Mouse (Mus musculus) embryo, embryonic 11 days (tissue): Measurements from ENCODE around the gene Sumo3.

Experiments
- DNase-seq: peaks from one replicate; pipeline ENCODE4 v3.0.0-alpha.2; 2015

Sumo3 gene

GRCm38 (mm10) chr10:77605908-77606826 lies at the start of gene Sumo3, which contains the start of gene Gm49325:
Sumo3 (plus strand) TSS chr10:77606097.
Gm49325 (plus strand) TSS chr10:77606197.
- DNase-seq, result peak; percentile 93

DNA sequence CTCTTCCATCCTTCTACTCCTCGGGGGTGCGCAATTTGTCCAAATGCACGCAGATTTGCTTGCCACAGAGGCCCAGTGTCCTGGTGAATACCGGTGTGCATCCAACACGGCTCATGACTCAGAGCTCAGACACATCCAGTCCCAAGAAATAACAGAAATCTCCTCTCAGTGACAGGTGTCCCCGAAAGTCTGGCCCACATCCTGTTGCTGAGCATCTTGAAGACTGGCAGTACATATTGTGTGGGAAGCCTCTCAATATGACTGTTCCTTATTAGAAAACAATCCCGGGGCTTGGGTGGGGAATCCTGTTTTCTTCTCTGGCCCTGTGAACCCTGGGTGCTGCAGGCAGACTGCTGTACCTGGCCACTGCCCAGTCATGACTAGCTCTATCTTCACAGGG lies 49.3 kb upstream of the Sumo3 start:
- DNase-seq, result no peak

DNA sequence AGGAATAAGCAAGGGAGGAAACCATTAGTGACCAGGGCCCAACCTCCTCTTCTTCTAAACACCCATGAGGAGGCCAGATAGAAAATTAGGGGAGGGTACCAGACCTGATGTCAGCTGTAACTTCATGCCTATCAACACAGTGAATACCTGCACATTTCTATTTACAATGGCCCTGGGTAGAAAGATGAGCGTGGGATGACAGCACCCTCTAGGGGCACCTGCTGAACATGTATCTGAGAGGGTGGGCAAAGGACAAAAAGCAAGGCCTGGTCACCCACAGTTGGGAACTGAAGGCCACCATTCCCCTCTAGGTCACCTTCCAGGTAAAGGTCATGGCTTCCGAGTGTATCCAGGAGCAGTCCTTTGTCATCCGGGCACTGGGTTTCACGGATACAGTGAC lies 48.3 kb upstream of the Sumo3 start:
- no peak for DNase-seq

- no peak for DNase-seq
Observed at GRCm38 (mm10) chr10:77560090-77560489, 45.8 kb upstream of the Sumo3 start.

DNA sequence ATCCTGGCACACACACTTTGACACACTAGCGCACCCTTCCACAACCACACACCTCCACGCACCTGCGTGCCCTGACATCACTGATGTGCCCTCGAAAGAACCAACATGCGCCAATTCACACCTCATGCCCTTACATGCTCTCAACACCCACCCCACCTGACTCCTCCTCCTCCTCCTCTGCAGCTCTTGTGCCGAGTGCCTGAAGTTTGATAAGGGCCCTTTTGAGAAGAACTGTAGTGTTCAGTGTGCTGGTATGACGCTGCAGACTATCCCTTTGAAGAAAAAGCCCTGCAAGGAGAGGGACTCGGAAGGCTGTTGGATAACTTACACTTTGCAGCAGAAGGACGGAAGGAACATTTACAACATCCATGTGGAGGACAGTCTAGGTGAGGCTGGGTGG lies 45.1 kb upstream of the Sumo3 start:
- no peak for DNase-seq

- no peak for DNase-seq
Observed at GRCm38 (mm10) chr10:77561508-77561907, 44.4 kb upstream of the Sumo3 start.

DNA sequence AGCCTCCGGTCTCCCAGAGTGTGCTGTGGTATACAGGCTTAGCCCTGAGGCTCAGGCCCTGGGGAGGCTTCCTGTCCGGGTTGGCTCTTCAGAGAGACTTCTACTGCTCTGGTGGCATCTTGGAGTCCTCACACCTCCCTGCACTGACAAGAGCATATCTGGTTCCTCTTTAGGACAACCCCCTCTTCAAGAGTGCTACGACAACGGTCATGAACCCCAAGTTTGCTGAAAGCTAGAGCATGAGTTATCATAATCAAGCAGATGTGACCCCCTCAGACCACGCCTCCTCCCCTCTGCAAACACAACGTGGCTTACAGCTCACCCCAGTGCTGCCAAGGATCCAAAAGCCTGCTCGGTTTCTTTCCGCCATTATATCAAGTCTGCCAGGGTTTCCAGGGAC lies 40.9 kb upstream of the Sumo3 start:
- no peak for DNase-seq

- DNase-seq, result peak; percentile 81
Observed at GRCm38 (mm10) chr10:77566651-77567050, 39.2 kb upstream of the Sumo3 start.

DNA sequence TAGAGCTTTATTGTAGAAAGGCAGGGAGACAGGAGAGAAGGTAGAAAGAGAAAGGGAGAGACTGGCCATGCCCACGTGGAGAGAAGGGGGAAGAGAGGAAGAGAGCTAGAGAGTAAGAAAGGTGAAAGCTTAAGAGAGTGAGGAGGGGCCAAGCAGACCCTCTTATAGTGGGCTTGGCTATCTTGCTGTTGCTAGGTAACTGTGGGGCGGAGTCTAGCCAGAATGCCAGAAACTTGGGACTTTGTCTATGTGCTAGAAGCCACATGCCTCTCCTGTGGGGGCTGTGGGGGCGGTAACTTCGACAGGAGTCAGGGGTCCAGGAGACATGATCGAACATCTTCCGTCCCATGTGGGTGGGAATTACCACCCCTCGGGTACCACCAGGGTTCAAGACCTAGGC lies 36.4 kb upstream of the Sumo3 start:
- DNase-seq, result no peak

- no peak for DNase-seq
Observed at GRCm38 (mm10) chr10:77569973-77570658, 35.8 kb upstream of the Sumo3 start.

DNA sequence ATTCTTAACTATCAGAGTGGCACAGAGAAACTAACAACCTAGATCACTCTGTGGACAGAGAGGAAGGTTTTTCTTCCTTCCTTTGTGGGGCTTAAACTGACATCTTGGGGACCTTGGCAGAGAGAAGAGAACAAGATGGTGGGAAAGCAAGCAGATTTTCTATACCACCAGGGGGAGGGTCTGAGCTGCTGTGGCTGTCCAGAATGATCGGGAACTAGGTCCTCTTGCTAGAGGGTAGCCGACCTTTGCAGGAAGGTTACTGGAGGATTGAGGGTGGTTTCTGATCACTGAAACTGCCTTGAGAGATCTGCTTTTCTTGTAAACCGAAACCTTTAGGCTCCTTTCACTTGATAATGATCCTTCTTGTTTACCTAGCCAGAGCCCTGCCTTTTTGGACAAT lies 33.7 kb upstream of the Sumo3 start:
- no peak for DNase-seq

DNA sequence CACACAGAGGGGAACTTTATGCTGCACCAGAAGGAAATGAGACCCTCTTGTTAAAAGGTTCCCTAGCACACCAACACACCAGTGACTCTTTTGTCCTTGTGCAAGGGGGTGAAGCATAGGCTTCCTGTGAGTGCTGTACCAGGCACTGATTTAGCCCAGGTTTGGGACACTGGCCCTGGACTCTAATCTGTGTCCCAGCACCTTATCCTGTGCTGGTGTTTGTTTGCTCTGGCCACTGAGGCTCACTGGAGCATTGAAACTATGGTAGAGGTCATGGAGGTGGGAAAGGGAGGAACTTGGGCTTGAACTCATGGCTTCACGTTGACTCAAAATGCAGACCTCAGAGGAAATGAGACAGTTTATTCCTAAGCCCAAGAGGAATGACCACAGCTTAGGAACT lies 32.7 kb upstream of the Sumo3 start:
- no peak for DNase-seq

DNA sequence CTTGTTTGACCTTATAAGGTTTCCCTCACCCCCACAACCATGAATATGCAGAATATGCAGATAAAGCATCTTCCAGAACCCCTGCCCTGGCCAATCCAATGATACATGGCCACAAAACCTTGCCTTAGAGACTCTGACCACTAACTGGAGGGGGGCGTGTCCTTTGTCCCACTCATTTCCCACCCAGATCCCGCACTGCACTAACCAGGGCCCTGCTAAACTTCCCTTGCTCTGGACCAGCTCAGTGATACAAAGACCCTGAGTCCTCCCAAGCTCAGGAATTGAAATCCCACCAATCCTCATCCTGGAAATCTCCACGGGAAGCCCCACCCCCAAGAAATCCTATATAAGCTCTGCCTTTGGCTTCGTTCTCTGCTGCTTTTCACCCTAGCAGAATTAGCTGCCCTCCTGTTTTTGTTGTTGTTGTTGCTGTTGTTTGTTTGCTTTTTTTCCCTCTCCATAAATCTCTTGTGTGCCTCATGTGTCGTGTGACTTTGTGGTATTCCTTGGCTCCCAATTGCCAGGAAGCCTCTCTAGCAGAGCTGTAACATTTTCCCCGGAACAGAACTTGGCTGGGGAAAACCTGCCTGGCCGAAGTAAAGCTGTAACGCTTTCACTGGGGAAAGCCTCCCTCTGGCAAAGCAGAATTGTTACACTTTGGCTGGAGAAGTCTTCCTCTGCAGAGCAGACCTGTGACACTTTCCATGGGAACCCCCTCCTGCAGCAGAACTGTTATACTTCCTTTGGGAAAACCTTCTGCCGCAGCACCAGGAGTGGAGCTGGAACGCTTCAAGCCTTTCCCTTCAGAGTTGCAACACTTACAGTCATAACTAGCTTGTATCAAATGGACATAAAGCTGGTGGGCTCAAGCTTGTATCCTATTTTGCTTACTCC lies 25.6 kb upstream of the Sumo3 start:
- DNase-seq, result no peak

DNA sequence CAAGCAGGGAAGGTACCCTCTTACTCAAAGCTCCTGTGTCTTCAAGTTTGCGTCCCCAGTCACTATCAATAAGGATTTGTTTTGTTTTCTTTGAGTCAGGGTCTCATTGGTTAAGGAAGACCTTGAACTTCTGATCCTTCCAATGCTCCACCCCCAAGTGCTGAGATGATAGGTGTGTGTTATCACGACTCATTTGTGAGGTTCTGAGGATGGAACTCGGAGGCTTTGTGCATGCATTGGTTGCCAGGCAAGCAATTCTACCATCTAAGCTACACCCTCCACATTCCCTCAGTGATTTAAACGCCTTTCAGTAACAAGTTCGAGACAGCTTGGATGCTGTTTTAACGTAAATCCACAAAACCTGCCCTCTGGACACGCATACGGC lies 24.9 kb upstream of the Sumo3 start:
- no peak for DNase-seq

- peak; percentile 100 for DNase-seq
Observed at GRCm38 (mm10) chr10:77581408-77582284, 24.3 kb upstream of the Sumo3 start, which contains the start of gene Pttg1ip. Pttg1ip (plus strand) TSS chr10:77581720.

DNA sequence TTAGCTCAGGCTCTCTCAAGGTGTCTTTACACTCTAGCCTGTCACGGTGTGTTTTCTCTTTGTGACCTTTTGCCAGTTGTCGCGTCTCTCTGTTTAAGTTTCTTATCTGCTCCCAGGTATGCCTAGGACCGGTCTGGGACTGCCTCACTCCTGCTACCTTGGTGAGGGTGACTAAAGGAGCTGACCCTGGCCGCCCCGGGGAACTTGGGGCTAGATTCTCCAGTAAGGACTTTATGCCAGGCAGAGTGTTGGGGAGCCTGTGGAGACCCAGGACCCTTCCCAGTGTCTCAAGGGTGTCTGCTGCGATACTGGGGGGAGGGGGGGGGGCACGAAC lies 23.6 kb upstream of the Sumo3 start:
- no peak for DNase-seq

GRCm38 (mm10) chr10:77583795-77584422 lies 22.0 kb upstream of the Sumo3 start:
- no peak for DNase-seq

DNA sequence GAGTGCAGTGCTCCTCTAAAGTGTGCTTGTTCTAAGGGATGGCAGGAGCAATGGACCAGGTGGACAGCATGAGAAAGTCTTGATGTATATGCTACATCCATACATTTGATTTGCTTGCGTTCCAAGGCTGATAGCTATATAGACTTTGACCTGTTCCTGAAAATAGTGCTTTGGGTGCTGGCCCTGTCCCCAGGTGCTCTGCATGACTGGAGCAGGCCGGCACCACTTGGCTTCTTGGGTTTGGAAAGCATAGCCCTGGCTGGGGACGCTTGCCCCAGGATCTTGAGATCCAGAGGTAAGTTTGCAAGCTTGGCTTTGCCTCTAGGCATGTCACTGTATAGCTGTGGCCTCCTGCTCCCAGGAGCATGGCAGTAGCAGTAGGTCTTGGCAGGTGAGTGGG lies 19.3 kb upstream of the Sumo3 start:
- DNase-seq, result no peak

DNA sequence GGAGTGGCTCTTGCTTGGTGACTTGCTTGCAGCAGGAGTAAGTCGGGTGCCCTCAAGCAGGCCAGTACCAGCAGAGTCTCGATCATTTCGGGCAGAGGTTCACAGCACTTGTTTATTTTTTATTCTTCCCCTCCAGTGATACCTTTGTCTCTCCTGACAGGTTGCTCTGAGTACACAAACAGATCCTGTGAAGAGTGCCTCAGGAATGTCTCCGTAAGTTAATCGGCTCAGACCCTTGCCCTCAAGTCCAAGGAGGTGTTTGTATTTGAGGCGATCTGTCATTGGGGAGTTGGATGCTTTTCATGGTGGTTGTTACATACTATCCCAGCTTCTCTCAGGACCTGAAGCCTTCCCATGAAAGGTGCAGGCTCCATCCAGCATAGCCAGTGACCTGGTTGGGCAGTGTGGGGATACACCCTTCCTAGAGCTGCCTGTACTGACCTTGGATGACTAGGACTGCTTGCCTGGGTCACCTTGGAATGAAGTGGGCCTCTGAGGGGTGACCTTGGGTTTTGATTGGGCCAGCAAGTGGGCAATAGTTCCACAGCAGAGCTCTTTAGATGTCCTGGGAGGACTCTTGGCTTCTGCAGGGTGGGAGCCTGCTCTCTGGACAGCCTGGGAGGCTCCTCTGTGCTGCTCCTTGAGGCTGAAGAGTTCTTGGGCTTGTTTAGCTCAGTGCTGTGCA lies 18.7 kb upstream of the Sumo3 start:
- no peak for DNase-seq

DNA sequence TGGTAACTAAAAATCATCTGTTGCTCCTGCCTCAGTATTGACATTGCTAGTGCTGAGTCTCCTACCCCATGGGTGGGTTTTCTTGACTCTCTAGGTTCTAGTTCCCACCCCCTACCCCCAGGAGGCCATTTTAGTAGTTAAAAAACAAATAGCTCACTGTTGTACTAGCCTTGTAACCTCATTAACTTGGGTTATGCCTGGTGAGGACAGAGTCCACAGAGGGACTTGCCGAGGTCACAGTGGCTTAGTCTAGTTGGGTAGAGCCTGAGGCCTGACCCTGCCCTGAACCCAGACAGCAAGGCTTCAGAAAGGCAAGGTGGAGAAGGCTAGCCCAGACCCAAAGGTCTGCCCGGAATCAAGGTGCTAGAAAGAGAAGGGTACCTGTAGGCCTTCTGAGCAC lies 17.9 kb upstream of the Sumo3 start:
- DNase-seq, result no peak

DNA sequence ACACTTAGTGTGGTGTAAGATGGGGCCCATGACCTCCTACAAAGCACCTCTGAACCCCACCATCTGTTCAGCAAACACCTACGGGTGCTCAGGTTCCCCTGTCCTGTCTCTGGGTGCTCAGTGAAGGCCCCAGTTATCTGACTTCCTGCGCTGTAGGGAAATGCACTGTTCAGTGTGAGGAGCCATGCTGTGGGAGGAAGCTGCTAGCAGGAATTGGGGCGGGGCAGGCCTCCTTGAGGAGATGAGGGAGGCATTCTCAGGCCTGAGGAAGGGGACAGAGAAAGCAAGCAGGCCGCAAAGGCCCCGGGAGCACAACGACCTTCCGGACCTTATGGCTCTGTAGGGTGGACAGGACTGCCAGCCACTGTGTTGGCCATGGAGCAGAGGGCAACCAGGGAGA lies 16.8 kb upstream of the Sumo3 start:
- DNase-seq, result no peak
